Mouse (Mus musculus) olfactory bulb, adult 2 months (tissue): Measurements from ENCODE around the gene Pgap3. TPM values are rescaled to one million over a fixed set of nuclear protein-coding genes. Genes with fewer than 3 reads are reported as not detected.
A peak's percentile ranks its signal among the peaks of the same experiment; 100 is the strongest.

ENCODE experiments used
- H3K27ac ChIP-seq: fragments of 200-500 bp; 2 replicates; pipeline ENCODE4 v1.5.1; 2012; ENCODE audit warnings: low read depth, low read length; ENCODE audit not compliant: insufficient read depth
- H3K4me1 ChIP-seq: fragments of 200-500 bp; 2 replicates; pipeline ENCODE4 v1.6.1; 2012; ENCODE audit warnings: low read length; ENCODE audit not compliant: control insufficient read depth, insufficient read depth
- H3K4me3 ChIP-seq: fragments of 200-500 bp; 2 replicates; pipeline ENCODE4 v1.5.1; 2012; ENCODE audit warnings: mild to moderate bottlenecking, low read depth, low read length, moderate library complexity; ENCODE audit not compliant: insufficient read depth
- CTCF ChIP-seq: fragments of 200-500 bp; IDR thresholded peaks from 2 replicates; pipeline ENCODE4 v1.5.1; 2012; ENCODE audit warnings: low read depth, mild to moderate bottlenecking, low read length, moderate library complexity; ENCODE audit not compliant: insufficient read depth
- POLR2A ChIP-seq: fragments of 200-500 bp; IDR thresholded peaks from 2 replicates; pipeline ENCODE4 v1.6.1; 2012; ENCODE audit warnings: mild to moderate bottlenecking, low read depth, low read length, moderate library complexity; ENCODE audit not compliant: insufficient read depth
- WGBS: fragments of 180-500 bp; shearing (Covaris S2); methylation state at CpG from one replicate; pipeline ENCODE4 v1.1.7; 2018; 5-methylcytosine and 5-hydroxymethylcytosine counted together
- polyA plus RNA-seq: library from polyadenylated mRNA; stranded (reverse); fragments of >200 nt; gene quantifications from 2 replicates; pipeline ENCODE4 v1.2.4, GENCODE M21; 2012; ENCODE audit warnings: low replicate concordance; ENCODE audit not compliant: missing spikeins, insufficient read depth, insufficient read length

The Pgap3 gene
- polyA plus RNA-seq, 1 experiment, result not detected

DNA sequence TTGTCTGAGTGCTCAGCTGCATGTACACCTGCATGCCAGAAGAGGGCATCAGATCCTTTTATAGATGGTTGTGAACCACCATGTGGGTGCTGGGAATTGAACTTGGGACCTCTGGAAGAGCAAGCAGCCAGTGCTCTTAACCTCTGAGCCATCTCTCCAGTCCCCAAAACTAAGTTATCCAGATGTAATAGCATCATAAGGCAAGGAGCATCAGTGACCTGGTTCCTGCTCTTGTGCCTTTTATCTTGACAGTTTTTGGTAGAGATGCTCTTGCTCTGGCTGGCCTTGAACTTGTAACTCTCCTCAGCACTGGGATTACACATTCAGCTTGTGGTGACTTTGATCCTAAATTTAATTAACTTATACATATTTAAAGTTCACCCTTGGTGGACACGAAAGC lies 43.4 kb upstream of the Pgap3 start:
- 96% methylated on average over 1 of the region's 1 CpGs for WGBS
- peaks cover 2% of the 10 kb centered on the region; the same call in 1 of the 2 replicates for H3K4me1 ChIP-seq
- no peak overlapping the region for H3K4me3 ChIP-seq
- H3K27ac ChIP-seq, result no peak overlapping the region
- TF ChIP-seq POLR2A (no peak), CTCF (no peak)

- peak; percentile 66 for TF ChIP-seq POLR2A
- TF ChIP-seq CTCF, result peak; percentile 74
- Histone ChIP-seq H3K4me1 (peaks cover 4% of the 10 kb centered on the region; the same call in 1 of the 2 replicates), H3K4me3 (peak within 1 kb of the TSS; percentile 86), H3K27ac (no peak within 1 kb of the TSS)
- 1% methylated on average over 43 of the region's 43 CpGs for WGBS
Measured at GRCm38 (mm10) chr11:98438331-98439158, 38.3 kb upstream of the Pgap3 start, which contains the start of gene Mien1. Gene Mien1 (minus strand): TSS chr11:98438991.

DNA sequence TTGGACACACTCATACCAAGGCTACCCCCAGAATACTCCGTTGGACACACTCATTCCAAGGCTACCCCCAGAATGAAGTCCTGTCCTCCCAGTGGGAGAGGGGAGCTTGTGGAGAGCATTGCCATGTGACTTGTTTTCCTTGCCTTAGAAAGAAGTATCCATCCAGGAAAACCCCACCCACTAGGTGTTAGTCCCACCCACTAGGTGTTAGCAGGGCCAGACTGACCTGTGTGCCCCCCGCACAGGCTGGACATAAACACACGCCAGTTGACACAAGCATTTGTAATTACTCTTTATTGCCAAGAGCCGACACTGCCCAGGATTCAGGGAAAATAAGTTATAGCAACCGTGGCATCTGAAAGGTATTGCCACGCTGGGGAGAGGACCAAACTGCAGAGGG lies 37.2 kb upstream of the Pgap3 start:
- H3K4me1 ChIP-seq, result peaks cover 4% of the 10 kb centered on the region; the same call in 1 of the 2 replicates
- WGBS, result 88% methylated on average over 6 of the region's 6 CpGs
- no peak overlapping the region for H3K4me3 ChIP-seq
- TF ChIP-seq CTCF, result no peak
- TF ChIP-seq POLR2A, result no peak
- no peak overlapping the region for H3K27ac ChIP-seq

- Histone ChIP-seq H3K4me1 (peaks cover 4% of the 10 kb centered on the region; the same call in 1 of the 2 replicates), H3K27ac (no peak overlapping the region), H3K4me3 (no peak overlapping the region)
- 92% methylated on average over 9 of the region's 9 CpGs for WGBS
- TF ChIP-seq POLR2A (no peak), CTCF (no peak)
Measured at GRCm38 (mm10) chr11:98435723-98436122, 35.4 kb upstream of the Pgap3 start.

DNA sequence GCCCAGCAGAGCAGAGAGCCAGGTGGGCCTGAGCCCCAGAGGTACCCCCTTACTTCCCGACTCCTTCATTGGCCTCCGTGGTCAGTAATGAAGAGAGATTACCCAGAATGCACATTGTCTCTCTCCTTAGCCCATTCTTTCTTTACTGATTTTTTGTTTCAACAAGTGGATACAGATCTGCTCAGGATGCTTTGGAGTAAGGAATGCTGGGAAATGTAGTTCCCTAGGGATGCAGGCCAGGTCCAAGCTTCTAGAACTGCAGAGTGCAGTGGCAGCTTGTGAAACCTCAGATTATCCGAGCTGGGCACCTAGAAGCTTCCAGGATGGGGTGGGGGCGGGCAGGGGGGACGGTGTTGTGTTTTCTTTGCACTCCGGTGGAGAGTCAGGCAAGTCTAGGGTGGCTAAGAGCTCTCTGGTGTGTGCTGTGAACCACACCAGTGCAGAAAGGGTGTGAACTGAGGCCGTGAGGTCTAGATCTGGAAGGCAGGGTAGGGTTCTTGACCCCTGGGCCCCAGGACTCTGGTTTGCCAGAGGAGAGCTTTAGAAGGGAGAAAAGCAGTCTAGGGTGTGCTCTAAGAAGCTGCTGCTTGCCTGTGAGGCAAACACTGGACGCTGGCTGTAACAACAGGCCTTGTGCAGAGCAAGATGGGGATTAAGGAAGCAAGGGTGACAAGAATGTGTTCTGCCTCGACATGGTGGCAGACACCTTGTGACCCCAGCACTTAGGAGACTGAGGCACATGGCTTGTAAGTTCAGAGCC lies 31.6 kb upstream of the Pgap3 start:
- no peak overlapping the region for H3K4me3 ChIP-seq
- H3K27ac ChIP-seq, result no peak overlapping the region
- 87% methylated on average over 9 of the region's 9 CpGs for WGBS
- no peaks in the 10 kb centered on the region for H3K4me1 ChIP-seq
- TF ChIP-seq CTCF, result no peak
- TF ChIP-seq POLR2A, result no peak

- WGBS, result 84% methylated on average over 5 of the region's 5 CpGs
- Histone ChIP-seq H3K4me1 (no peaks in the 10 kb centered on the region), H3K4me3 (no peak overlapping the region), H3K27ac (no peak overlapping the region)
- no peak for TF ChIP-seq POLR2A
Measured at GRCm38 (mm10) chr11:98428436-98428835, 28.1 kb upstream of the Pgap3 start.

GRCm38 (mm10) chr11:98426592-98426991 lies 26.3 kb upstream of the Pgap3 start:
- H3K4me1 ChIP-seq, result no peaks in the 10 kb centered on the region
- 94% methylated on average over 7 of the region's 7 CpGs for WGBS
- H3K27ac ChIP-seq, result no peak overlapping the region
- no peak overlapping the region for H3K4me3 ChIP-seq
- TF ChIP-seq CTCF (no peak), POLR2A (no peak)

- 71% methylated on average over 10 of the region's 10 CpGs for WGBS
- TF ChIP-seq CTCF (no peak), POLR2A (no peak)
- H3K27ac ChIP-seq, result peak overlapping the region; percentile 1; the same call in 1 of the 2 replicates
- no peak overlapping the region for H3K4me3 ChIP-seq
- H3K4me1 ChIP-seq, result peaks cover 21% of the 10 kb centered on the region
Measured at GRCm38 (mm10) chr11:98418939-98419547, 18.8 kb upstream of the Pgap3 start.

DNA sequence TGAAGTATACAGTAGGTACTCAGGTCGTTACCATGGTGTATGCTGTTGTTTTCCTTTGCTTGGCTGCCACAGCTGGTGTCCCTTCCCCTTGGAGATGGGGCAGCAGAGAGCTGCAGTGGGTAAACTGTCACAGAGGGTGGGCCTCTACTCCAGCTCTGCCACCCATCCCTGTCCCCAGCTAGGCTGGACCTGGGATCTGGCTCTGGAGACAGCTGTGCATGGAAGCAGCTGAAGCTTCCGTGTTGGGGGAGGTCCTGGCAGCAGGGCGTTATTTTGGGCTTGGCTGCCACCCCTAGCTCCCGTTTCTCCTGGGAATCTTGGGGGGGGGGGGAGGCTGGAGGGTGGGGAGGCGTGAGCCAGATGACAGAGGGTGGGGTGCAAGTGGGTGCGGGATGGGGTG lies 18.0 kb upstream of the Pgap3 start:
- Histone ChIP-seq H3K4me3 (no peak overlapping the region), H3K4me1 (peaks cover 27% of the 10 kb centered on the region), H3K27ac (peak overlapping the region; percentile 26; the same call in 1 of the 2 replicates)
- no peak for TF ChIP-seq CTCF
- TF ChIP-seq POLR2A, result no peak
- WGBS, result 23% methylated on average over 6 of the region's 6 CpGs

GRCm38 (mm10) chr11:98417074-98417473 lies 16.8 kb upstream of the Pgap3 start:
- 90% methylated on average over 1 of the region's 1 CpGs for WGBS
- TF ChIP-seq CTCF, result no peak
- TF ChIP-seq POLR2A, result no peak
- H3K27ac ChIP-seq, result no peak overlapping the region
- peaks cover 38% of the 10 kb centered on the region for H3K4me1 ChIP-seq
- no peak overlapping the region for H3K4me3 ChIP-seq
